Mouse (Mus musculus): ENCODE measurements at regions not wholly inside any gene's neighbourhood (a gene's known extent, or its start where the extent isn't known, plus 50 kb on each side); places are given as distances from the start of the nearest gene placed in this dataset.

- TF ChIP-seq REST (IDR thresholded peaks at IDR 0.05; ENCODE audit: insufficient read depth, insufficient read length) (no peak), SRF (IDR thresholded peaks at IDR 0.05; ENCODE audit: control insufficient read depth, insufficient read length, low read depth) (no peak), MYOD1 (IDR thresholded peaks at IDR 0.05; ENCODE audit: control insufficient read depth in 1 of 3, insufficient read length in 2 of 3, low read depth in 2 of 3) (no peak), MAX (IDR thresholded peaks at IDR 0.05; ENCODE audit: low read depth) (no peak), E2F4 (IDR thresholded peaks at IDR 0.05; ENCODE audit: insufficient read depth) (no peak), POLR2AphosphoS2 (IDR thresholded peaks at IDR 0.05; ENCODE audit: insufficient read length, low read depth) (no peak), MYOG (IDR thresholded peaks at IDR 0.05; ENCODE audit: control insufficient read depth in 1 of 3, insufficient read depth in 1 of 3, insufficient read length in 2 of 3, low read depth in 2 of 3) (no peak), TCF12 (IDR thresholded peaks at IDR 0.05; ENCODE audit: insufficient read depth, poor library complexity, severe bottlenecking) (no peak), TCF3 (IDR thresholded peaks at IDR 0.05; ENCODE audit: insufficient read length, low read depth) (no peak), CEBPB (IDR thresholded peaks at IDR 0.05; ENCODE audit: insufficient read depth, poor library complexity, severe bottlenecking) (no peak), POLR2A (IDR thresholded peaks at IDR 0.05; ENCODE audit: insufficient read length, low read depth) (no peak), USF1 (IDR thresholded peaks at IDR 0.05; ENCODE audit: low read depth) (no peak)
- Histone ChIP-seq H3K36me3 (ENCODE audit: control insufficient read depth, insufficient read depth) (no peaks in the 10 kb centered on the region), H3ac (ENCODE audit: control insufficient read depth, insufficient read length) (no peak overlapping the region), H3K4me3 (no peak overlapping the region), H3K27me3 (ENCODE audit: control insufficient read depth, insufficient read depth, insufficient read length) (no peaks in the 10 kb centered on the region), H3K79me2 (ENCODE audit: control insufficient read depth, insufficient read depth) (no peaks in the 10 kb centered on the region), H3K4me2 (ENCODE audit: low read depth) (no peak overlapping the region)
Measured at GRCm38 (mm10) chr3:110657495-110658105, 406.8 kb upstream of the Prmt6 start.

GRCm38 (mm10) chr3:110626326-110626725, 375.5 kb upstream of the Prmt6 start:
- no peak overlapping the region for H3K4me3 ChIP-seq
- no peak overlapping the region for H3ac ChIP-seq (ENCODE audit: control insufficient read depth, insufficient read length)
- TF ChIP-seq TCF3 (IDR thresholded peaks at IDR 0.05; ENCODE audit: insufficient read length, low read depth) = no peak
- no peak for TF ChIP-seq MAX (IDR thresholded peaks at IDR 0.05; ENCODE audit: low read depth)
- H3K79me2 ChIP-seq (ENCODE audit: control insufficient read depth, insufficient read depth) = no peaks in the 10 kb centered on the region
- H3K27me3 ChIP-seq (ENCODE audit: control insufficient read depth, insufficient read depth, insufficient read length) = no peaks in the 10 kb centered on the region
- no peak overlapping the region for H3K4me2 ChIP-seq (ENCODE audit: low read depth)
- H3K36me3 ChIP-seq (ENCODE audit: control insufficient read depth, insufficient read depth) = no peaks in the 10 kb centered on the region

GRCm38 (mm10) chr3:110599175-110599853, 348.5 kb upstream of the Prmt6 start:
- Histone ChIP-seq H3K4me2 (ENCODE audit: low read depth) (no peak overlapping the region), H3K79me2 (ENCODE audit: control insufficient read depth, insufficient read depth) (no peaks in the 10 kb centered on the region), H3K4me3 (no peak overlapping the region), H3ac (ENCODE audit: control insufficient read depth, insufficient read length) (no peak overlapping the region), H3K27me3 (ENCODE audit: control insufficient read depth, insufficient read depth, insufficient read length) (no peaks in the 10 kb centered on the region), H3K36me3 (ENCODE audit: control insufficient read depth, insufficient read depth) (no peaks in the 10 kb centered on the region)
- TF ChIP-seq CEBPB (IDR thresholded peaks at IDR 0.05; ENCODE audit: insufficient read depth, poor library complexity, severe bottlenecking) (peak; percentile 24; the same call in 1 of the 2 replicates), MAX (IDR thresholded peaks at IDR 0.05; ENCODE audit: low read depth) (no peak)

GRCm38 (mm10) chr3:110582766-110583165, 332.0 kb upstream of the Prmt6 start:
- H3K79me2 ChIP-seq (ENCODE audit: control insufficient read depth, insufficient read depth) = no peaks in the 10 kb centered on the region
- H3K27me3 ChIP-seq (ENCODE audit: control insufficient read depth, insufficient read depth, insufficient read length) = no peaks in the 10 kb centered on the region
- H3K4me2 ChIP-seq (ENCODE audit: low read depth) = no peak overlapping the region
- no peak overlapping the region for H3ac ChIP-seq (ENCODE audit: control insufficient read depth, insufficient read length)
- no peak for TF ChIP-seq MAX (IDR thresholded peaks at IDR 0.05; ENCODE audit: low read depth)
- TF ChIP-seq USF1 (IDR thresholded peaks at IDR 0.05; ENCODE audit: low read depth) = no peak
- H3K4me3 ChIP-seq = no peak overlapping the region
- H3K36me3 ChIP-seq (ENCODE audit: control insufficient read depth, insufficient read depth) = no peaks in the 10 kb centered on the region

- Histone ChIP-seq H3K27me3 (ENCODE audit: control insufficient read depth, insufficient read depth, insufficient read length) (no peaks in the 10 kb centered on the region), H3K4me3 (no peak overlapping the region), H3K36me3 (ENCODE audit: control insufficient read depth, insufficient read depth) (no peaks in the 10 kb centered on the region), H3K4me2 (ENCODE audit: low read depth) (no peak overlapping the region), H3ac (ENCODE audit: control insufficient read depth, insufficient read length) (no peak overlapping the region), H3K79me2 (ENCODE audit: control insufficient read depth, insufficient read depth) (no peaks in the 10 kb centered on the region)
- no peak for TF ChIP-seq MAX (IDR thresholded peaks at IDR 0.05; ENCODE audit: low read depth)
- no peak for TF ChIP-seq REST (IDR thresholded peaks at IDR 0.05; ENCODE audit: insufficient read depth, insufficient read length)
- TF ChIP-seq MYOG (IDR thresholded peaks at IDR 0.05; ENCODE audit: control insufficient read depth in 1 of 3, insufficient read depth in 1 of 3, insufficient read length in 2 of 3, low read depth in 2 of 3) = no peak
- no peak for TF ChIP-seq E2F4 (IDR thresholded peaks at IDR 0.05; ENCODE audit: insufficient read depth)
- no peak for TF ChIP-seq TCF12 (IDR thresholded peaks at IDR 0.05; ENCODE audit: insufficient read depth, poor library complexity, severe bottlenecking)
- no peak for TF ChIP-seq CEBPB (IDR thresholded peaks at IDR 0.05; ENCODE audit: insufficient read depth, poor library complexity, severe bottlenecking)
- no peak for TF ChIP-seq SRF (IDR thresholded peaks at IDR 0.05; ENCODE audit: control insufficient read depth, insufficient read length, low read depth)
- TF ChIP-seq TCF3 (IDR thresholded peaks at IDR 0.05; ENCODE audit: insufficient read length, low read depth) = no peak
- TF ChIP-seq MYOD1 (IDR thresholded peaks at IDR 0.05; ENCODE audit: control insufficient read depth in 1 of 3, insufficient read length in 2 of 3, low read depth in 2 of 3) = no peak
- no peak for TF ChIP-seq POLR2A (IDR thresholded peaks at IDR 0.05; ENCODE audit: insufficient read length, low read depth)
- no peak for TF ChIP-seq POLR2AphosphoS2 (IDR thresholded peaks at IDR 0.05; ENCODE audit: insufficient read length, low read depth)
- TF ChIP-seq USF1 (IDR thresholded peaks at IDR 0.05; ENCODE audit: low read depth) = no peak
Measured at GRCm38 (mm10) chr3:110579261-110579660, 328.5 kb upstream of the Prmt6 start.
